Mouse (Mus musculus) urinary bladder, postnatal 10 days (tissue): ENCODE measurements around the gene Gm28372.
"Not testable (repeated sequence)": the region's sequence is repeated elsewhere in the genome, so short reads cannot be mapped to it uniquely, and the experiment has no call there.

Source experiments
- DNase-seq: peaks from one replicate; pipeline ENCODE4 v3.0.0; 2022; ENCODE audit warnings: low spot score

Gm28372 gene

DNA sequence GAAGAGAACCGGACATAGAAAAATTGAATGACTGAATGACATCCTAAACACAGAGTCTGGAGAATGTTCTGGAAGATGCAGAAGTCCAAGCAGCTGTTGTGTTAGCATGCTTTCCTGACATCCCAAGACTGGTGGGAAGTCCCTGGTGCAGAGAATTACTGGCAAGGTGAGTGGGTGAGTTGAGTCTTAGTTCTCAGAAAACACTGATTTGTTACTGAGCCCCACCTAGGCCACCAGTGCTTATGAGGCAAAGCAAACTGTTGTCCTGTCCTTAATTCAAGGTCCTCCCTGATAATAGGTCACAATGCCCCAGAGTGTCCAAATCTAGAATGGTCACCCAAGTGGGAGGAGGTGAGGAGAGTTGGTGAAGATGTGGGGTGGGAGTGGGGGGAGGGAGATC, at the start of gene Gm28372, which contains the start of gene 1700020A23Rik:
Gene Gm28372 (plus strand): TSS at position 301 of the 400 bp plus-strand sequence.
Gene 1700020A23Rik (plus strand): TSS at position 321 of the 400 bp plus-strand sequence.
- DNase-seq: no peak

DNA sequence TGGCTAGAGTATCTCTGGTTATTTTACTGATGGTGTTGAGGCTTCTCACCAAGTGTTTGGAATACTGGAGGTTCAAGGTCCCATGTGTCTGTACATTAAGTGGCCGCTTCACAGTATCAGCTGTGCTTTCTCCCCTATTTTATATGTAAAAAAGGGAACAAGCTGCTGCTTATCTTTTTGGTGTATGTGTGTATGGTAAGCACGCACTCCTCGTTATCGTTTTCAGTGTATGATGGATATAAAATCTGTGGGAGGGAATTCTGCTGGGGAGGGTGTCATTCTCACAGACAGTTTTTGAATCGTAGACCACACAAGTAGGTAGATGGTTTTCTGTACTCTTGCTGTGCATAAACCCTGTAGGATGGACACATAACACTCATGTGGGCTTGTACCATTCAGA, 47.5 kb upstream of the Gm28372 start:
- no peak for DNase-seq

DNA sequence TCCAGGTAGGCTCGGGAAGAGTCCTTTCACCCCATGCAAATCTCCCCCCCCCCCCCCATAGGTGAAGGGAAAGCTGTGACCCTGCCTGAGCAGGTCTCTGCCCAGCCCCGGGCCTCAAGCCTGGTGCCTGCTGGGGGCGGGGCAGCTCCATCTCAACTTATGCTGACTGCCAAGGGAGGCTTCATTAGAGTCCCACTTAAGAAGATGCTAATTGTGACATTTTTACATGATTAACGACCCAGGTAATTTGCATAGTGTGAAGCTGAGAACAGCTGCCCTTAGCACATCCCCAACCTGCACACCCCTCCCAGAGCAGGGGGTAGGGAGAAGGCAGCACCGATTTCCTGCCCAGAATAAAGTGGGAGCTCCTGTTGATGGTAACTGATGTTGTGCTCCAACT, 46.2 kb upstream of the Gm28372 start:
- no peak for DNase-seq

DNA sequence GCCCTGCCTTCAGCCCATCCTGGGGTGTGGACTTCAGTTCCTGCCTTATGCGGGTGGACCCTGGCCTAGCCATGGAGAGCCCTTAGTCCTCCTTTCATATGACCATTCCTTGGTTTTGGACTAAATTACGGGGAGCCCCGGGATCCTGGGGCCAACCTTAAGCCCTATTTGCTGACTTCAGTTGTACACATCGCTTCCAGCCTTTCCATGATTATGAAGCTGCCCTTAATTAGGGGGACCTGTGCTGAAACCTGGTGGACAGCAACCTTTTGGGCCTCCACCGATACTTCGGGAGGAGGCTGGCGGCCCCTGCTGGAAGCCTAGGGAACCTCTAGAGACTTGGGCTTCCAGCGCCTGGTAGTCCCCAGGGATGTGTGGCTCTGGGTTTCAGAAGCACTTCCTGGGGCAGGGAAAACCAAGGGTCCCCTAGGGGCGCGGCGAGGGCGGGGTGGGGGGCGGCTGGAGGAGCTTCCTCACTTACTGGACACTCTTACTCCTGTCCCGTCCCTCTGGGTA, 42.5 kb upstream of the Gm28372 start:
- no peak for DNase-seq

DNA sequence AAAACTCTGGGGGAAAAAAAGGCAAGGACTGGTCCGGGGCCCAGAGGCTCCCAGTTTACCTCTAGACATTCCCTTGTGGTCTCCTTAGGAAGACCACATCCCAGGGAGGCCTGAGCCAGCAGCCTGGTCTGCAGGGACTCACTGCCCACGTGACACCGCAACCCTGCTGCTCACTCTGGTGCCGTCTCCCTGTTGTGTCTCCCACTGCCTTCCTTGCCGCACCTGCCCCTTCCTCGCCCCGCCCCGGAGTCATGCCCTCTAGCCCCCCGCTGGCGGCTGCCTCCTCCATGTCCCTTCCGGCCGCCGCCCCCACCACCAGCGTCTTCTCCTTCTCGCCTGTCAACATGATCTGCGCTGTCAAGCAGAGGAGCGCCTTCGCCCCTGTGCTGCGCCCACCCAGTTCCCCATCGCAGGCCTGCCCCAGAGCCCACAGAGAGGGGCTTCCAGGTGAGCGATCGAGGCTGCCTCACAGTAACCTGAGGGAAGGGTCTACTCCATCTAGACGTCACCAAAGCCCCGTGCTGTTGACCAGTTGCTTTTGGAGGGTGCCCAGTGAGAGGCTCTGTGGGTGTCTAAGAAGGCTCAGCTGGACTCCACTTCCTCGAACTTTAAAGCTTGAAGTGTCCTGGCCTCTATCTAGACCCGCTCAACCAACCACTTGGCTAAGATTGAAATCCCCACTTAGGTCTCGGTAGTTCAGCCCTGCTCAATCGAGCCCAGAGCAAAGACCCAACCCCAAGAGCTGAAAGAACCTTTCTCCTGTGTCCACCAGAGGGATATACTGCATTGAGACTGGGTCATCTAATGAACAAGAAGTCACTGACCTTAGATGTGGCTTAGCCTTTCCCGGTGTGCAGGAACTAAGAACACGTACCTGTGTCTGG, 39.6 kb upstream of the Gm28372 start:
- no peak for DNase-seq

DNA sequence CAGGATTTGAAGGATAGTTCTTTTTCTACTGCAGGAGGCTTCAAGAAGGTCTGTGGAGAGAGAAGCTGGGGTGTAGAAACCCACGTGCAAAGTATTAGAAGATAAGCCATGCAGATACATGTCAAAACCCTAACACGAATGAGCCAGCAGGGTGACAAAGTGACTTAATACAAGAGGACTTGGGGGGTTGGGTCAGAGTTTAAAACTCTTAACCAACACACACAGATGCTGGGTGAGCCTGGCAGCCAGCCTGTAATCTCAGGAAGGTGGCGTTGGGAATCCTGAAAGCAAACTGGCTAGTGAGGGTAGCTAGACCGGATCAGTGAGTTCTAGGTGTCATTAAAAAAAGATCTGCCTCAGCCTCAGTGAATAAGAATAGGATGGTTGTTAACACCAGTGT, 37.7 kb upstream of the Gm28372 start:
- DNase-seq: no peak

DNA sequence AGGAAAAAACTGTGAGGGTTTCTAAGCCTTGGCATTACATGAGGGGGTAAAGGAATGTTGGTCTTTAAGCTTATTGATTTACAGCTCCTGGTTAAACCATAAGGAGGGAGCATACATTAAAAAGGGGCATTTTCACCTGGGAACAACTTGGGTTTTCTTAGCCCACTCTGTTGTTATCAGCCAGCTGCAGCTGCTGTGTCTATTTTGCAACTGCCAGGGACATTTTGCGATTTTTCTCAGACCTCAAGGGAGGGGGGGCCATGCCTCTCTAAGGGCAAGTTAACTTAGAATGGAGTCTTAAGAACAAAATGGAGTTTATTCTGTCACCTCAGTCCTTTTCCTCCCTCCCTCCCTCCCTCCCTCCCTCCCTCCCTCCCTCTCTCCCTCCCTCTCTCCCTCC, 32.0 kb upstream of the Gm28372 start:
- DNase-seq: not testable (repeated sequence)

DNA sequence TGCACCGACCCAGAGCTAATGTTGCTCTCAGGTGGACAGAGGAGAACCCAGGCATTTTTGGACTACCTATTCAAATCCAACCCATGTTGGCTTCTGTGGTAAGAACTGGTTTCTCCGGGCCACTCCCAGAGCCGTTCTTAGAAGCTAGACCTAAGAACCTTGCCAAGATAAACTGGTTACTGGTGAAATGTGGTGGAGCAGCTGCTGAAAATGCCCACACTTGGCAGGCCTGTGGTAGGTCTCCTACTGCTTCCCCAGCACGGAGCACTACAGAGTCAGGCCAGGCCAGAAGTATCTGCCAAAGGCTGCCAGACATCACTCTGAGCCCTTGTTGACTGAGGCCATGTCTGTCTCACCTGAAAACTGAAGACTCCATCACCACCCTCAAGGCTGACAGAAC, 30.1 kb upstream of the Gm28372 start:
- DNase-seq: no peak

DNA sequence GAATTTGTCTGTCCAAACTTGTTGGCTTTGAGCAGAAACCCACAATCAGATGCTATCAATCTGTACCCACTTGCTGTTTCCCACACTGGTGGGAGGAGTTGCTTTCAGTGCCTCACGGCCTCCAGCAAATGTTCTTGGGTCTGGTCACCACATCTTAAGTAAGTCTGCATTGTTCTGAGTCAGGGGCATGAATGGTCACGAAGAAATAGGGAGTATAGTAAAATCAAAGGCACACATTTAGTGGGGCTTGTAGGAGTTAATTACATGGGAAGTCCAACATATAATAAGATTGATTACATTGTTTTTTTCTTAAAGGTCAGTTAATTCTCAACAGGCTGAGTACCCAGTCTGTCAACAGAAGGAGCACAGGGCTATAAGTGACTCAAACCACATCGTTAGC, 21.8 kb upstream of the Gm28372 start:
- no peak for DNase-seq

DNA sequence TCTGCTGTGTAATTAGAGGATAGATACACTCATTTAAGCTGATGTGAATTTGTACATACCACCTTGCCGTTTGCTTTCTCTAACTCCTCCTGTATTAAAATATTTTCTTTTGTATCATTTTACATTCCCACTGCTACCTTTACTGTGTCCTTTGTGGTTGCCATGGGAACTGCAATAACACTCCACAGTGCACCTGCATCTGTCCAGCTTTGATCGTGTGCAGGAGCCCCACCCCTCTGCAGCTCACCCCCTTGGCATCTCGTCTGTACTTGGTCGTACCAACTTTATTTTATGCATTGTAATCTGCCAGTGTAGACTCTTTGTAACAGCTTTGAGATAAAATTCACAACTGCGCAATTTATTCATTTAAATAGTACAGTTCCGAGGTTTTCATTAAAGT, 21.1 kb upstream of the Gm28372 start:
- DNase-seq: no peak

DNA sequence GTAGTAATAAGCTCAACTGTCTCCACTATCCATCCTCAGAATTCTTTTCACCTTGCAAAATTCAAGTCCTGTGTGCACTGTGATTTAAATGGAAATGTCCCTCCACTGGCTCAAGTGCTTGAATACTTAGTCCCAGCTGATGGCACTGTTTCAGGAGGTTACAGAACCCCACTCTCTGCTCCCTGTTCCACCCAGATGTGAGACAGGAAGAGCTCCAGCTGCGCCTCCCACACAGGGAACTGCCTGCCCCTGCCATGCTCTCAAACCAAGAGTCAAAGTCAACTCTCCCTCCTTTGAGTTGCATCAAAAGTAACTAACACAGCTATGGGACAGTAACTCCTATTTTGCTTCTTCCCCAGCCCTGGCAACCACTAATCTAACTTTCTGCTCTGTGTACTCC, 18.8 kb upstream of the Gm28372 start:
- no peak for DNase-seq

DNA sequence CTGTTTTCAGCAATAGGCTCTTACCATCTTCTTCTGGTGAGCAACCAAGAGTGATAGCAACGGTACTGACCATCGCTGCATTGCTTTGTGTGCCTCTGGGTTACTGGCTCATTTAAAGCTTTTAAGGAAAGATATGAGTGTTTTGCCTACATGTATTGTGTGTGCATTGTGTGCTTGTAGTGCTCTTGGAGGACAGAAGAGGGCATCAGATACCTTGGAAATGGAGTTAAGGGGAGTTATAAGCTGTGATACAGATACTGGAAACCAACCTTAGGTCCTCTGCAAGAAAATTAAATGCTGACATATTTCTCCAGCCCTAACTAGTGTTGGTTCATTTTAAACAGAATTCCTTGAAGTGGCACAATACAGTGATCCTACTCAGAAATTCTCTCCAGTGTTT, 16.2 kb upstream of the Gm28372 start:
- DNase-seq: no peak

DNA sequence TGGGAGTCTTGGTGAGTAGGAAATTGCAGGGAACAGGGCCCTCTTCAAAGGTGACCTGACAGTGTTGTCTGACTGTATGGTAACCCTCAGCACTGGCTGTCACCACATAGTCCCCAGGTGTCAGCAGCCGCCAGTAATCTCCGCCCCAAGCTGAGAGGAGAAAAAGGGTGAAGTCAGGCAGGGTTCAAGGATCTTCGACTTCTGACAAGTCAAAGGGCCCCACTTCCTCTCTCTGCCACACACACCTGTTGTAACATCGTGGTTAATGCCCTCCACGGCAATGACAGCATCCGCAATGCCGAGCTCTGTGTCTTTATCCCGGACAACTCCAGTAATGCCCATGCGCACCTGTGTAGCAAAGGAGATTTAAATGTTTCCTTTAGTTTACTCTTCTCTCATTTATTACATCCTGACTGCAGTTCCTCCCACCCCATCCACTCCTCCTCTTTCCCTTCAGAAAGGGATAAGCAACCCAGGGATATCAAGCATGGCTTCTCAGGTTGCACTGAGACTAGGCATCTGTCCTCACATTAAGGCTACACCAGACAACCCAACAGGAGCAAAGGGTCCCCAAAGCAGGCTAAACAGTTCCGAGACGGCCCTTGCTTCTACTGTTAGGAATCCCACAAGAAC, 13.9 kb upstream of the Gm28372 start:
- DNase-seq: no peak

DNA sequence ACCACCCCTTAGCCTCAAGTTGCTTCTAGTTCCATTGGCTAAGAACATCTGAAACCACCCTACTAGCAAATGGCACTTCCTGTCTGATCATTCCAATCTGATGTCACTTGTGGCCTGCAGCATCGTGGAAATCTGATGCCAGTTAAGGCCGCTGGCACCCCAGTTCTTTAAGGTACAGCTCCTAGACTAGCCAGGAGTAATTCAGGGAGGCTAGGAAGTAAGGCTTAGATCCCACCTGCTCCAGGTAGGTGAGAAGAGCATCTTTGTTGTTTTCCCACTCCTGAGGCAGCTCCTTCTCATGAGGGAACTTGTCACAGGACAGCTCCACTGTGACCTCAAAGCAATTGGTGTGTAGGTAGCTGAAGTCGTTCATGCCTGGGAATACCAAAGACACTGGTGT, 12.2 kb upstream of the Gm28372 start:
- DNase-seq: no peak

DNA sequence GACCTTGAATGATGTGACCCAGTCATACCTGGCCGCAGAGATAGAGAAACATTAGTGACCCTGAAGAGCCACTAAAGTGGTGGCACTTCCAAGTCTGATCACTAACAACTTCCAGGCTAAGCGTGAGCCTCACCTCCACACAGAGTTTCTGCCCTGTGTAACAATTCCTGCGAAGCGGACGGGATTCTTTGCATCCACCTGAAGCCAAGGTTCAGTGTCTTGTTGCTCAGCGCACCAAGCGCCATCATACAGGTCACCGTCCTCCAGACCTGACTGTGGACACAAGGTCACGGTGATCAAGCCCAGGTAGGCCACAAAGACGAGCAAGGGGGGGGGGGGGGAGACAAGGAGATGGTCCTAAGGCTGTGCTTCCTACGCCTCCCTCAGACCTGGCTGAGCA, 9.3 kb upstream of the Gm28372 start:
- DNase-seq: no peak

DNA sequence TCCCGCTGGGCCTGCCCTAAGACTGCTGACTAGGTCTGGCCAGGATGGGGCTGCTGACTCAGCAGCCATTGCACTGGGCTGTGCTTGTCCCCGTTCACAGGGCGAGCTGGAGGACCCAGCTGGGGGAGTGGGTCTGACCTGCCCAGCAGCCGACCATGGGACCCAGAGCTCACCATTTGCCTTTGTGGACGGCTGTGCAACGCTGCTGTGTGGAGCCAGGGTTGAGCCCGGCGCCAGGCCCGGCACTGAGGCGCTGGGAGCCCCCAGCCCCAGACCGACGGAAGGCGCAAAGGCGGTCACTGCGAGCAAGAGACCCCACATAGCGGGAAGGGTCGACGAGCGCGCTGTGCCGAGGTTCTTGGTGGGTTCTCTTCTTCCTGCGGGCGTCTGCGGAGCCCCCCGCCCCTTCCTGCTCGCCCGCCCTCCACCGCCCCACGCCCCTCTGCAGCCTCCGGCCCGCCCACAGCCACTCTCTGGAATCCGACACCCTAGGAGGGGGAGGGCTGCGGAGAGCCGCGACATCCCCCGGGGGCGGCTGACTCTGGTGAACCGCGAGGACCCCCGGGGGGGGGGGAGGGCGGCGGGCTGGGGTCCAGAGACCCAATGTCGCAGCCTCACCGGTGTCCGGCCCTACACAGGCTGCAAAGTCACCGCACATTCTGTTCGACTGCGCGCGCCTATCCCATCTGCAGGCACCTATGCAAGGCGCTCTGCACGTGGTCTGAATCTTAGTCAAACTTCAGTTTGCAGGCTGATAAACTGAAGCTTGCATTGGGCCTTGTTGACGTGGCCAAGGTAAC, 7.7 kb upstream of the Gm28372 start, which contains the start of gene Cpxm1:
Gene Cpxm1 (minus strand): TSS at position 389 of the 800 bp plus-strand sequence.
- DNase-seq: no peak

DNA sequence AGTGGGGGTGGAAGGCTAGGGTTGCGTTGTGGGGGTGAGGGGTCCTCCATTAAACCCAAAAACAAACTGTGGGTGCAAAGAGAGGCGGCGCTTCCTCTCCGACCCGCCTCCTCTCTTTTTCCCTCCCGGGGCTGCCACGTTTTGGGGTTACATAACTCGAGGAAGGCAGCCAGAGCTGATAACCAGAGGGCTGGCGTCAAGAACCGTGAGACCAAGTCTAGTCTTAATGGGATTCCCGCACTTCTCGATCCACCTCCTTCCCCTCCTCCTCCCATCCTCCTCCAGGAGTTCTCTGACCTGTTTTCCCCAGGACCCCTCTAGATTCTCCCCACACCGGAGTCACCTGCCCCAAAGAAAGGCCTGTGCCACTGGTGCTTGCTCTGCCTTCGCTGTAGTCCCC, 6.9 kb upstream of the Gm28372 start:
- no peak for DNase-seq

DNA sequence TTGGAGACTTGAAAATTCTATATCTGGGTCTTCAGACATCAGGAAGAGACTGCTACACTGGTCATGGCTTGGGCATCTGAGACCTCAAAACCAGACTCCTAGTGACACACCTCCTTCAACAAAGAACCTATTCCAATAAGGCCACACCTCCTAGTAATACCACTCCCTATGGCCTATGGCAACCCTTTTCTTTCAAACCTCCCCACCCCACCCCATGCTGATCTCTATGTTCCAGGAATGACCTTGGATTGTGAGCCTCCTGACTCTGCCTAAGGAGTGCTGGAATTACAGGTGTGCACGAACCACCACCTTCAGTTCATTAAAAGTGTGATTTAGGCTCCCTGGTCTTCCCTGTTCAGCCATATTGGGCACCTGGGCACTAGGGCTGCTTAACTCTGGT, 5.0 kb upstream of the Gm28372 start:
- DNase-seq: no peak

DNA sequence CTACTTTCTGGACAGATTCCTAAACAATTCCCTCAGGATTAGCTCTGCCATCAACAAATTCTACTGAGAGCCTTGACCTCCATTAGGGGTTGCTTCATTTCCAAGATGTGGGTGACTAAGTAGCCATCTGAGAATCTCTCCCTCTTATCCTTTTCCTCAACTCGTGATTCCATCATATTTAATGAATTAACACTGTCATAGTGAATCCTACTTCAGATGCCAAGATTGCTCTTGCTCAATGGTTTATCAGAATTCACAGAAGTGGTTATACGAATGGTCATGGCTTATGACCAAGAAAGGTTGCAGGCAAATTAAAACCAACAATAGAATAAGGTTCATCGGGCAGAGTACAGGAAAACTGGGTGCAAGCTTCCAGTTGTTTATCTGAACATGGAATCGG, 3.1 kb upstream of the Gm28372 start:
- no peak for DNase-seq

DNA sequence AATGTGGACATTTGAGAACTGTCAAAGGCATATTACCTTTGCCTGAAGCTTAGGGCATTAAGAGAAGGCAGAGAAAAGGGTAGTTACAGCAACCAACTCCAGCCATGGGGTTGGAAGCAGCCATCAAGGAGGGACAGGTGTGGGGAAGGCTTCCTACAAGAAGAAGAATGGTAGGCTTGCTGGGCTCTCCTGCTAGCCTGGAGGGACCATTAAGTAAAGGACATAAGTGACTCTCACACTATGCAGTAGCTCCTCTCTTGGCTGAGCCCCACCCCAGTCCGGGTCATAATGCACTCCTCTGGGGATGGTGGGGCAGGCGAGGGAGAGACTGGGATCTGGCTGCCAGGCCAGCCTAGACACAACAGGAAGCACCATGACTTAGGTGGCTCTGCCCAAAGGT, 1.1 kb downstream of the Gm28372 start, which contains the start of gene Tmem239:
Gene Tmem239 (plus strand): TSS at position 301 of the 400 bp plus-strand sequence.
- no peak for DNase-seq

DNA sequence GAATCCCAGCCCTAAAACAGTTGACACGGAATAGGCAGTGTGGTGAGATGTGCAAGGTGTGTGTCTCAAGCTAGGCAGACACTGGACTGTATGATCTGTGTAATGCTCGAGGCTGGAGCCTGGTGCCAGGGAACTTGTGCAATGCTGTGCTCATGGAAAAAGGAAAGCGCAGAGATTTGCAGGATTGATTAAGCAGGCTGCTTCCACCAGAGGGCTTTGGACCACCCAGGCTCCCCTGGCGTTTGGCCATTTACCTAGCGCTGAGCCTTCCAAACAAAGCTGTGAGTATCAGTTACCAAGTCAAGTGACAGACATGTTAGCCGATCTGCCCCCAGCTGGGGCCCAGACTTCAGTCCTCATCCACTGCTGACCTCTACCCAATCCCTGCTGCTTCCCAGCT, 3.2 kb downstream of the Gm28372 start:
- no peak for DNase-seq
